Comparison of ENCODE assay signal across 20 mouse cellular contexts in genomic region chr9:95353829-95354391, GRCm38 (mm10). TPM values are rescaled to one million over a fixed set of nuclear protein-coding genes. Genes with fewer than 3 reads are reported as not detected.
DNase-seq lines count a peak whose midpoint lies in the region; ATAC-seq and TF ChIP-seq lines count a peak whose summit lies in the region.
"Had no signal": no experiment of that assay in that cellular context is flagged by ENCODE, and none has a peak within 500 bp of the region (broad histone marks: within the 10 kb centered on the region; RNA-seq: fewer than 3 reads in every experiment).

No protein-coding gene starts in this region.

- peaks cover 6% of the 10 kb centered on the region; the same call in 1 of the 2 replicates for H3K9me3 ChIP-seq in megakaryocyte, embryonic 14.5 days
- peaks cover 2% of the 10 kb centered on the region for H3K9me3 ChIP-seq in CH12.LX (replicated peaks; ENCODE audit: low read length)
- H3K9me3 ChIP-seq: embryonic facial prominence, embryonic 12.5 days; heart, embryonic 10.5 days; hindbrain, embryonic 13.5 days had no signal

- H3K4me1 ChIP-seq in megakaryocyte, embryonic 14.5 days = peaks cover 45% of the 10 kb centered on the region
- peaks cover 0 to 31% of the 10 kb centered on the region in 2 experiments; a peak in 2 of 4 replicates for H3K4me1 ChIP-seq in CH12.LX (ENCODE audit: control insufficient read depth in 1 of 2, insufficient read depth in 2 of 2)
- H3K4me1 ChIP-seq: embryonic facial prominence, embryonic 12.5 days; heart, embryonic 10.5 days; hindbrain, embryonic 13.5 days had no signal

- TF ChIP-seq RAD21 in CH12.LX (IDR thresholded peaks at IDR 0.05; ENCODE audit: low read depth, low read length) = no peak

- H3K27me3 ChIP-seq in megakaryocyte, embryonic 14.5 days (replicated peaks) = no peaks in the 10 kb centered on the region
- no peaks in the 10 kb centered on the region for H3K27me3 ChIP-seq in CH12.LX (replicated peaks)
- H3K27me3 ChIP-seq: embryonic facial prominence, embryonic 12.5 days; hindbrain, embryonic 13.5 days had no signal

- TF ChIP-seq POLR2A in CH12.LX (IDR thresholded peaks at IDR 0.05; ENCODE audit: low read depth, low read length) = no peak

- H3K9ac ChIP-seq in CH12.LX (ENCODE audit: insufficient read depth, low read depth) = no peak overlapping the region
- H3K9ac ChIP-seq: embryonic facial prominence, embryonic 12.5 days; hindbrain, embryonic 13.5 days had no signal

- peak overlapping the region; percentile 79 for H3K4me3 ChIP-seq in megakaryocyte, embryonic 14.5 days (replicated peaks)
- no peak overlapping the region for H3K4me3 ChIP-seq in CH12.LX (replicated peaks in 1 of 3; ENCODE audit: low read depth in 2 of 3, low read length in 2 of 3, poor library complexity in 1 of 3)
- H3K4me3 ChIP-seq: embryonic facial prominence, embryonic 12.5 days; heart, embryonic 10.5 days; hindbrain, embryonic 13.5 days had no signal

- in situ Hi-C loops in CH12.LX (cut with MboI; ENCODE audit: low pct_ligation_motif_present, low pct_unique_long_range_greater_than_20kb, low sequenced_read_pairs) = no loop called here

- no peak for ATAC-seq in megakaryocyte, adult 5-6 weeks (ENCODE audit: poor library complexity, severe bottlenecking)
- ATAC-seq in inflammation-experienced regulatory T-cells, adult 6 months = peak; percentile 32
- ATAC-seq: forebrain, embryonic 16.5 days; hindbrain, postnatal 0 days had no signal

- no peak for TF ChIP-seq EP300 in CH12.LX (IDR thresholded peaks at IDR 0.05; ENCODE audit: low read length)

- H3K4me2 ChIP-seq in CH12.LX (ENCODE audit: insufficient read depth, low read depth, poor library complexity, severe bottlenecking) = no peak overlapping the region
- H3K4me2 ChIP-seq: embryonic facial prominence, embryonic 12.5 days; hindbrain, embryonic 13.5 days had no signal

- no peaks in the 10 kb centered on the region for H3K79me2 ChIP-seq in CH12.LX (replicated peaks; ENCODE audit: control insufficient read depth, extremely low read depth, insufficient read depth, poor library complexity, severe bottlenecking)

- dilution Hi-C loops in CH12.LX (cut with MboI; ENCODE audit: extremely low pct_ligation_motif_present, extremely low pct_unique_long_range_greater_than_20kb, low sequenced_read_pairs) = no loop called here

- no peak for TF ChIP-seq CTCF in CH12.LX (conservative IDR thresholded peaks at IDR 0.05 in 1 of 2, IDR thresholded peaks at IDR 0.05 in 1 of 2; ENCODE audit: low read depth in 2 of 2, low read length in 2 of 2)

- peaks cover 2% of the 10 kb centered on the region for H3K36me3 ChIP-seq in megakaryocyte, embryonic 14.5 days (replicated peaks; ENCODE audit: low read length)
- no peaks in the 10 kb centered on the region for H3K36me3 ChIP-seq in CH12.LX (replicated peaks in 1 of 2; ENCODE audit: control insufficient read depth in 1 of 2, insufficient read depth in 1 of 2, low read length in 1 of 2)
- H3K36me3 ChIP-seq: embryonic facial prominence, embryonic 12.5 days; heart, embryonic 10.5 days; hindbrain, embryonic 13.5 days had no signal

- no peak overlapping the region for H3K27ac ChIP-seq in CH12.LX (ENCODE audit: insufficient read depth, low read depth)
- H3K27ac ChIP-seq: embryonic facial prominence, embryonic 12.5 days; heart, embryonic 10.5 days; hindbrain, embryonic 13.5 days; hindbrain, postnatal 0 days had no signal

- DNase-seq in CH12.LX (ENCODE audit: extremely low read depth) = peak; percentile 32
- DNase-seq in right cerebral cortex, adult 18-20 months = no peak
- DNase-seq in adrenal gland, adult 18-20 months (ENCODE audit: low spot score in 2 of 2) = no peak
- no peak for DNase-seq in urinary bladder, postnatal 36 days (ENCODE audit: low spot score in 2 of 2)
- DNase-seq: adrenal gland, postnatal 10 days; cerebellum, adult 11 months; cerebellum, adult 8-10 months; cerebellum, postnatal 14 days; gastrocnemius, postnatal 10 days; heart, adult 18-20 months; heart, postnatal 10 days; heart, postnatal 4 days had no signal

TF ChIP-seq in CH12.LX, 34 proteins besides CTCF, POLR2A, EP300 and RAD21:
- no peak for TF ChIP-seq MAZ (IDR thresholded peaks at IDR 0.05; ENCODE audit: low read depth, low read length)
- peak; percentile 62; the same call in 1 of the 2 replicates for TF ChIP-seq ZNF384 (IDR thresholded peaks at IDR 0.05; ENCODE audit: low read depth, low read length)
- TF ChIP-seq HCFC1 (IDR thresholded peaks at IDR 0.05; ENCODE audit: low read depth, low read length) = no peak

RNA-seq across cellular contexts. Expression of gene Chst2, which starts 52.6 kb away (rescaled TPM):
- polyA plus RNA-seq in megakaryocyte, embryonic 14.5 days (2012; ENCODE audit: insufficient read depth, low replicate concordance) = not detected in 2 replicates
- 0.02 TPM in 1 of 2 replicates, not detected in the other for total RNA-seq in megakaryocyte, adult 5-6 weeks (2015)
- total RNA-seq in megakaryocyte, adult 5-6 weeks (2017) = not detected in 2 replicates
- total RNA-seq in CH12.LX (2012; rRNA removed) = not detected in 2 replicates
- not detected in 2 replicates for total RNA-seq in CH12.LX (2014; rRNA removed)
- not detected in 2 replicates for polyA plus RNA-seq in CH12.LX (2012; ENCODE audit: insufficient read length, low read depth)
- polyA plus RNA-seq in inflammation-experienced regulatory T-cells, adult 6 months (2017; shearing (Covaris generic)) = 10 to 100 TPM in 1 of 3 experiments, 1 to 10 TPM in 2; 6.1 to 15.1 (median 7.3) TPM
- total RNA-seq in adrenal gland, adult 18-20 months (2021) = 10 to 100 TPM; 10.6 to 30.0 TPM

Comparison
In these comparisons a context has a peak if more than half of its experiments do, and no peak if none do; other contexts are left out.
1. RNA of gene Chst2, which starts 52.6 kb away (total RNA-seq): 10.6 to 30.0 TPM in adrenal gland, adult 18-20 months; 0.02 TPM in megakaryocyte, adult 5-6 weeks and not detected in CH12.LX; every median in the first group is over 10 times any median in the second.